Mouse (Mus musculus): Measurements from ENCODE around the gene Fga. TPM values are rescaled to one million over a fixed set of nuclear protein-coding genes. Genes with fewer than 3 reads are reported as not detected.

Gene Fga
- polyA plus RNA-seq, 1 experiment = 0.05 TPM

GRCm38 (mm10) chr3:83030331-83030730 lies 4.5 kb downstream of the Fga start:
- H3K4me3 ChIP-seq (replicated peaks; ENCODE audit: insufficient read depth, low read depth, low read length) = no peak overlapping the region
- DNase-seq = no peak
- no peak for TF ChIP-seq POLR2A (IDR thresholded peaks at IDR 0.05; ENCODE audit: borderline replicate concordance, insufficient read depth, low read length)
- no peak for TF ChIP-seq CTCF (IDR thresholded peaks at IDR 0.05; ENCODE audit: borderline replicate concordance, insufficient read depth, low read depth, low read length)
- WGBS = 86% methylated on average over 4 of the region's 4 CpGs
- H3K27me3 ChIP-seq (ENCODE audit: control insufficient read depth, insufficient read depth, low read length) = no peaks in the 10 kb centered on the region
- no peaks in the 10 kb centered on the region for H3K4me1 ChIP-seq (ENCODE audit: control insufficient read depth, insufficient read depth, low read length)
- no peak overlapping the region for H3K27ac ChIP-seq (ENCODE audit: insufficient read depth, low read length)

GRCm38 (mm10) chr3:83032746-83033308 lies 7.0 kb downstream of the Fga start:
- 38% methylated on average over 13 of the region's 13 CpGs for WGBS
- H3K27ac ChIP-seq (ENCODE audit: insufficient read depth, low read length) = no peak overlapping the region
- no peaks in the 10 kb centered on the region for H3K27me3 ChIP-seq (ENCODE audit: control insufficient read depth, insufficient read depth, low read length)
- H3K4me3 ChIP-seq (replicated peaks; ENCODE audit: insufficient read depth, low read depth, low read length) = no peak overlapping the region
- no peaks in the 10 kb centered on the region for H3K4me1 ChIP-seq (ENCODE audit: control insufficient read depth, insufficient read depth, low read length)
- TF ChIP-seq POLR2A (IDR thresholded peaks at IDR 0.05; ENCODE audit: borderline replicate concordance, insufficient read depth, low read length) = no peak
- no peak for TF ChIP-seq CTCF (IDR thresholded peaks at IDR 0.05; ENCODE audit: borderline replicate concordance, insufficient read depth, low read depth, low read length)
- DNase-seq = no peak

GRCm38 (mm10) chr3:83033801-83034200 lies 7.9 kb downstream of the Fga start:
- Histone ChIP-seq H3K27me3 (ENCODE audit: control insufficient read depth, insufficient read depth, low read length) (no peaks in the 10 kb centered on the region), H3K4me1 (ENCODE audit: control insufficient read depth, insufficient read depth, low read length) (no peaks in the 10 kb centered on the region), H3K27ac (ENCODE audit: insufficient read depth, low read length) (no peak overlapping the region), H3K4me3 (replicated peaks; ENCODE audit: insufficient read depth, low read depth, low read length) (no peak overlapping the region)
- 81% methylated on average over 8 of the region's 8 CpGs for WGBS
- TF ChIP-seq POLR2A (IDR thresholded peaks at IDR 0.05; ENCODE audit: borderline replicate concordance, insufficient read depth, low read length) (no peak), CTCF (IDR thresholded peaks at IDR 0.05; ENCODE audit: borderline replicate concordance, insufficient read depth, low read depth, low read length) (no peak)
- DNase-seq = no peak

- H3K4me3 ChIP-seq (replicated peaks; ENCODE audit: insufficient read depth, low read depth, low read length) = no peak overlapping the region
- no peak overlapping the region for H3K27ac ChIP-seq (ENCODE audit: insufficient read depth, low read length)
- no peak for TF ChIP-seq CTCF (IDR thresholded peaks at IDR 0.05; ENCODE audit: borderline replicate concordance, insufficient read depth, low read depth, low read length)
- TF ChIP-seq POLR2A (IDR thresholded peaks at IDR 0.05; ENCODE audit: borderline replicate concordance, insufficient read depth, low read length) = no peak
- no peaks in the 10 kb centered on the region for H3K4me1 ChIP-seq (ENCODE audit: control insufficient read depth, insufficient read depth, low read length)
- 24% methylated on average over 2 of the region's 2 CpGs for WGBS
- DNase-seq = no peak
- no peaks in the 10 kb centered on the region for H3K27me3 ChIP-seq (ENCODE audit: control insufficient read depth, insufficient read depth, low read length)
These were observed 13.0 kb downstream of the Fga start for GRCm38 (mm10) chr3:83038865-83039264.

- TF ChIP-seq POLR2A (IDR thresholded peaks at IDR 0.05; ENCODE audit: borderline replicate concordance, insufficient read depth, low read length) (no peak), CTCF (IDR thresholded peaks at IDR 0.05; ENCODE audit: borderline replicate concordance, insufficient read depth, low read depth, low read length) (no peak)
- no peaks in the 10 kb centered on the region for H3K4me1 ChIP-seq (ENCODE audit: control insufficient read depth, insufficient read depth, low read length)
- no peak for DNase-seq
- no peak overlapping the region for H3K27ac ChIP-seq (ENCODE audit: insufficient read depth, low read length)
- no peak overlapping the region for H3K4me3 ChIP-seq (replicated peaks; ENCODE audit: insufficient read depth, low read depth, low read length)
- no peaks in the 10 kb centered on the region for H3K27me3 ChIP-seq (ENCODE audit: control insufficient read depth, insufficient read depth, low read length)
- WGBS = 80% methylated on average over 4 of the region's 4 CpGs
These were observed 13.8 kb downstream of the Fga start for GRCm38 (mm10) chr3:83039666-83040065.

GRCm38 (mm10) chr3:83042451-83042850 lies 16.6 kb downstream of the Fga start:
- no peak overlapping the region for H3K27ac ChIP-seq (ENCODE audit: insufficient read depth, low read length)
- H3K4me3 ChIP-seq (replicated peaks; ENCODE audit: insufficient read depth, low read depth, low read length) = no peak overlapping the region
- WGBS = 90% methylated on average over 5 of the region's 5 CpGs
- DNase-seq = no peak
- H3K4me1 ChIP-seq (ENCODE audit: control insufficient read depth, insufficient read depth, low read length) = no peaks in the 10 kb centered on the region
- no peaks in the 10 kb centered on the region for H3K27me3 ChIP-seq (ENCODE audit: control insufficient read depth, insufficient read depth, low read length)
- TF ChIP-seq CTCF (IDR thresholded peaks at IDR 0.05; ENCODE audit: borderline replicate concordance, insufficient read depth, low read depth, low read length) (no peak), POLR2A (IDR thresholded peaks at IDR 0.05; ENCODE audit: borderline replicate concordance, insufficient read depth, low read length) (no peak)

- Histone ChIP-seq H3K4me3 (replicated peaks; ENCODE audit: insufficient read depth, low read depth, low read length) (no peak overlapping the region), H3K27me3 (ENCODE audit: control insufficient read depth, insufficient read depth, low read length) (no peaks in the 10 kb centered on the region), H3K4me1 (ENCODE audit: control insufficient read depth, insufficient read depth, low read length) (no peaks in the 10 kb centered on the region), H3K27ac (ENCODE audit: insufficient read depth, low read length) (no peak overlapping the region)
- 82% methylated on average over 11 of the region's 11 CpGs for WGBS
- no peak for DNase-seq
- TF ChIP-seq POLR2A (IDR thresholded peaks at IDR 0.05; ENCODE audit: borderline replicate concordance, insufficient read depth, low read length) = no peak
- TF ChIP-seq CTCF (IDR thresholded peaks at IDR 0.05; ENCODE audit: borderline replicate concordance, insufficient read depth, low read depth, low read length) = no peak
These were observed 20.8 kb downstream of the Fga start for GRCm38 (mm10) chr3:83046649-83047048.

GRCm38 (mm10) chr3:83049680-83050079 lies 23.8 kb downstream of the Fga start, which contains the start of gene Fgb:
Gene Fgb, minus strand, starts transcription at chr3:83049863.
- TF ChIP-seq POLR2A (IDR thresholded peaks at IDR 0.05; ENCODE audit: borderline replicate concordance, insufficient read depth, low read length) = no peak
- Histone ChIP-seq H3K4me1 (ENCODE audit: control insufficient read depth, insufficient read depth, low read length) (no peaks in the 10 kb centered on the region), H3K4me3 (replicated peaks; ENCODE audit: insufficient read depth, low read depth, low read length) (no peak within 1 kb of the TSS), H3K27me3 (ENCODE audit: control insufficient read depth, insufficient read depth, low read length) (no peaks in the 10 kb centered on the region), H3K27ac (ENCODE audit: insufficient read depth, low read length) (no peak within 1 kb of the TSS)
- DNase-seq = no peak
- WGBS = 90% methylated on average over 8 of the region's 8 CpGs

Measured in cerebellum, adult 2 months (tissue).